Mouse (Mus musculus) heart, adult 2 months (tissue): Measurements from ENCODE around the gene Hnrnpm. TPM values are rescaled to one million over a fixed set of nuclear protein-coding genes. Genes with fewer than 3 reads are reported as not detected.
A peak's percentile ranks its signal among the peaks of the same experiment; 100 is the strongest.

Experiments used
- DNase-seq, 2 experiments: peaks; one replicate each; pipeline ENCODE4 v3.0.0; 2021
- H3K27ac ChIP-seq: fragments of 200-600 bp; 2 replicates; pipeline ENCODE4 v1.8.1; 2022
- H3K27me3 ChIP-seq: fragments of 200-500 bp; 2 replicates; pipeline ENCODE4 v1.6.1; 2012; ENCODE audit warnings: mild to moderate bottlenecking, low read length, inconsistent platforms, mixed read lengths; ENCODE audit not compliant: control insufficient read depth, insufficient read depth
- H3K36me3 ChIP-seq: fragments of 200-500 bp; 2 replicates; pipeline ENCODE4 v1.6.1; 2012; ENCODE audit warnings: low read length, inconsistent platforms; ENCODE audit not compliant: control insufficient read depth, insufficient read depth
- H3K4me1 ChIP-seq: fragments of 200-500 bp; 2 replicates; pipeline ENCODE4 v1.6.1; 2011; ENCODE audit warnings: low read length; ENCODE audit not compliant: control insufficient read depth, insufficient read depth
- H3K4me3 ChIP-seq: fragments of 200-600 bp; 2 replicates; pipeline ENCODE4 v1.8.1; 2022
- H3K79me2 ChIP-seq: fragments of 200-500 bp; replicated peaks from 2 replicates; pipeline ENCODE4 v1.6.1; 2012; ENCODE audit warnings: mild to moderate bottlenecking, inconsistent platforms, low read length, moderate library complexity, mixed read lengths; ENCODE audit not compliant: control insufficient read depth, insufficient read depth
- H3K9ac ChIP-seq: fragments of 200-500 bp; 2 replicates; pipeline ENCODE4 v1.6.1; 2012; ENCODE audit warnings: low read depth, mild to moderate bottlenecking, control low read depth, inconsistent platforms, low read length, mixed read lengths
- CTCF ChIP-seq: fragments of 200-600 bp; IDR thresholded peaks from 2 replicates; pipeline ENCODE4 v1.8.1; 2022; ENCODE audit warnings: antibody characterized with exemption, mild to moderate bottlenecking, moderate library complexity
- EP300 ChIP-seq: fragments of 200-500 bp; IDR thresholded peaks from 2 replicates; pipeline ENCODE4 v1.6.1; 2011; ENCODE audit warnings: low read depth, low read length, control low read depth; ENCODE audit not compliant: insufficient read depth
- POLR2A ChIP-seq: fragments of 200-500 bp; IDR thresholded peaks from 2 replicates; pipeline ENCODE4 v1.6.1; 2011; ENCODE audit warnings: mild to moderate bottlenecking, low read depth, low read length, control low read depth; ENCODE audit not compliant: insufficient read depth
- WGBS: fragments of 180-500 bp; shearing (Covaris S2); methylation state at CpG from one replicate; pipeline ENCODE4 v1.1.7; 2018; 5-methylcytosine and 5-hydroxymethylcytosine counted together
- intact Hi-C: fragments of 180-260 bp; cut with DNase I; formaldehyde crosslinking; loops from one replicate; pipeline ENCODE4 v1.15.1; 2025
- polyA plus RNA-seq: library from polyadenylated mRNA; depleted of rRNA; stranded (reverse); fragments of >200 nt; gene quantifications from 2 replicates; pipeline ENCODE4 v1.2.3, GENCODE M21; 2012
- total RNA-seq, 2 experiments: library from RNA; stranded (reverse); gene quantifications; 2 replicates each; pipeline ENCODE4 v1.2.3; 2021

Gene Hnrnpm
- total and polyA plus RNA-seq, 3 experiments = 36.2 to 89.9 (median 87.9) TPM

- no peak for TF ChIP-seq POLR2A
- peak; percentile 64 for TF ChIP-seq CTCF
- Histone ChIP-seq H3K27ac (peak overlapping the region; percentile 93), H3K4me1 (peaks cover 11% of the 10 kb centered on the region), H3K36me3 (peaks cover 37% of the 10 kb centered on the region), H3K4me3 (peak overlapping the region; percentile 70), H3K79me2 (peaks cover 1% of the 10 kb centered on the region; the same call in 1 of the 2 replicates), H3K27me3 (no peaks in the 10 kb centered on the region), H3K9ac (peak overlapping the region; percentile 83)
- peak; percentile 69 to 71 for DNase-seq
- 0% methylated on average over 44 of the region's 44 CpGs for WGBS
- intact Hi-C loops = no loop called here
Observed at GRCm38 (mm10) chr17:33684671-33685231, 1.9 kb downstream of the Hnrnpm start.

GRCm38 (mm10) chr17:33681767-33682166 lies 4.9 kb downstream of the Hnrnpm start:
- H3K27me3 ChIP-seq = no peaks in the 10 kb centered on the region
- H3K4me1 ChIP-seq = peaks cover 14% of the 10 kb centered on the region
- TF ChIP-seq CTCF = no peak
- intact Hi-C loops = no loop called here
- H3K36me3 ChIP-seq = peaks cover 58% of the 10 kb centered on the region
- peaks cover 5% of the 10 kb centered on the region for H3K79me2 ChIP-seq
- DNase-seq = no peak
- no peak overlapping the region for H3K4me3 ChIP-seq
- H3K27ac ChIP-seq = no peak overlapping the region
- no peak overlapping the region for H3K9ac ChIP-seq

GRCm38 (mm10) chr17:33678771-33679170 lies 7.9 kb downstream of the Hnrnpm start:
- no peak overlapping the region for H3K9ac ChIP-seq
- no peak for DNase-seq
- TF ChIP-seq POLR2A = no peak
- TF ChIP-seq CTCF = no peak
- TF ChIP-seq EP300 = no peak
- no peak overlapping the region for H3K4me3 ChIP-seq
- H3K79me2 ChIP-seq = peaks cover 7% of the 10 kb centered on the region
- peaks cover 79% of the 10 kb centered on the region for H3K36me3 ChIP-seq
- H3K4me1 ChIP-seq = peaks cover 15% of the 10 kb centered on the region
- H3K27me3 ChIP-seq = no peaks in the 10 kb centered on the region
- H3K27ac ChIP-seq = no peak overlapping the region
- intact Hi-C loops = no loop called here

GRCm38 (mm10) chr17:33676086-33676485 lies 10.6 kb downstream of the Hnrnpm start:
- DNase-seq = no peak
- peaks cover 70% of the 10 kb centered on the region for H3K36me3 ChIP-seq
- no peak overlapping the region for H3K4me3 ChIP-seq
- H3K4me1 ChIP-seq = peaks cover 7% of the 10 kb centered on the region
- WGBS = 68% methylated on average over 2 of the region's 2 CpGs
- no peak overlapping the region for H3K9ac ChIP-seq
- no peak overlapping the region for H3K27ac ChIP-seq
- H3K79me2 ChIP-seq = peaks cover 7% of the 10 kb centered on the region
- no peaks in the 10 kb centered on the region for H3K27me3 ChIP-seq
- intact Hi-C loops = no loop called here
- no peak for TF ChIP-seq POLR2A
- TF ChIP-seq EP300 = no peak
- TF ChIP-seq CTCF = no peak

- intact Hi-C loops = no loop called here
- H3K4me1 ChIP-seq = peaks cover 7% of the 10 kb centered on the region
- no peak overlapping the region for H3K27ac ChIP-seq
- H3K36me3 ChIP-seq = peaks cover 73% of the 10 kb centered on the region
- peak in 1 of 2 experiments; percentile 26 for DNase-seq
- no peaks in the 10 kb centered on the region for H3K27me3 ChIP-seq
- H3K4me3 ChIP-seq = no peak overlapping the region
- no peak overlapping the region for H3K9ac ChIP-seq
- TF ChIP-seq CTCF (no peak), EP300 (no peak), POLR2A (no peak)
- peaks cover 7% of the 10 kb centered on the region for H3K79me2 ChIP-seq
Observed at GRCm38 (mm10) chr17:33675452-33675851, 11.2 kb downstream of the Hnrnpm start.

GRCm38 (mm10) chr17:33673837-33674236 lies 12.8 kb downstream of the Hnrnpm start:
- Histone ChIP-seq H3K27ac (no peak overlapping the region), H3K79me2 (peaks cover 6% of the 10 kb centered on the region), H3K36me3 (peaks cover 74% of the 10 kb centered on the region), H3K4me3 (no peak overlapping the region), H3K4me1 (peaks cover 6% of the 10 kb centered on the region), H3K9ac (no peak overlapping the region), H3K27me3 (no peaks in the 10 kb centered on the region)
- 74% methylated on average over 1 of the region's 1 CpGs for WGBS
- TF ChIP-seq EP300 = no peak
- TF ChIP-seq POLR2A = no peak
- TF ChIP-seq CTCF = no peak
- intact Hi-C loops = no loop called here
- DNase-seq = no peak
